Mouse (Mus musculus) limb, embryonic 14.5 days (tissue): ENCODE results near the gene BC025920. TPM values are rescaled to one million over a fixed set of nuclear protein-coding genes. Genes with fewer than 3 reads are reported as not detected.

Source experiments
- ATAC-seq: fragments of 200-750 bp; cut with Nextera tagmentation; 2 replicates; pipeline ENCODE4 v1.8.0; 2017; ENCODE audit warnings: low read depth, moderate number of reproducible peaks, moderate TSS enrichment; ENCODE audit not compliant: low FRiP score
- DNase-seq: peaks from one replicate; pipeline ENCODE4 v3.0.0-alpha.2; 2015; ENCODE audit warnings: low spot score
- H3K27ac ChIP-seq: fragments of 300-500 bp; sonication (generic); replicated peaks from 2 replicates; pipeline ENCODE4 v1.5.1; 2014; ENCODE audit warnings: low read depth, mild to moderate bottlenecking, low read length, moderate library complexity, mixed read lengths
- H3K27me3 ChIP-seq: fragments of 300-500 bp; sonication (generic); 2 replicates; pipeline ENCODE4 v1.6.1; 2014; ENCODE audit warnings: low read length, mixed read lengths; ENCODE audit not compliant: control insufficient read depth, insufficient read depth
- H3K36me3 ChIP-seq: fragments of 300-500 bp; sonication (generic); 2 replicates; pipeline ENCODE4 v1.6.1; 2014; ENCODE audit warnings: mild to moderate bottlenecking, low read length, moderate library complexity, mixed read lengths; ENCODE audit not compliant: control insufficient read depth, insufficient read depth
- H3K4me1 ChIP-seq: fragments of 300-500 bp; sonication (generic); 2 replicates; pipeline ENCODE4 v1.6.1; 2014; ENCODE audit warnings: antibody characterized with exemption, low read length, mixed read lengths; ENCODE audit not compliant: control insufficient read depth, insufficient read depth
- H3K4me2 ChIP-seq: fragments of 300-500 bp; sonication (generic); replicated peaks from 2 replicates; pipeline ENCODE4 v1.6.1; 2014; ENCODE audit warnings: low read depth, mild to moderate bottlenecking, low read length, moderate library complexity; ENCODE audit not compliant: severe bottlenecking
- H3K4me3 ChIP-seq: fragments of 300-500 bp; sonication (generic); replicated peaks from 2 replicates; pipeline ENCODE4 v1.5.1; 2014; ENCODE audit warnings: low read length
- H3K9ac ChIP-seq: fragments of 300-500 bp; sonication (generic); 2 replicates; pipeline ENCODE4 v1.6.1; 2014; ENCODE audit warnings: mild to moderate bottlenecking, low read depth, low read length, moderate library complexity; ENCODE audit not compliant: severe bottlenecking
- H3K9me3 ChIP-seq: fragments of 300-500 bp; sonication (generic); 2 replicates; pipeline ENCODE4 v1.6.1; 2016; ENCODE audit warnings: low read length; ENCODE audit not compliant: control insufficient read depth
- POLR2A ChIP-seq: fragments of 200-500 bp; IDR thresholded peaks from 2 replicates; pipeline ENCODE4 v1.8.0; 2012; ENCODE audit warnings: inconsistent platforms, mild to moderate bottlenecking, moderate library complexity, borderline replicate concordance; ENCODE audit not compliant: insufficient read depth, insufficient read length; ENCODE audit errors: extremely low read depth
- WGBS: fragments of 180-500 bp; shearing (Covaris S2); extraction: QIAGEN DNeasy Blood & Tissue Kit; methylation state at CpG from one replicate; pipeline ENCODE4 v1.1.7; 2014; 5-methylcytosine and 5-hydroxymethylcytosine counted together
- polyA plus RNA-seq, 2 experiments: library from polyadenylated mRNA; depleted of rRNA in 1 of 2; stranded (reverse) in 1 of 2; unstranded in 1 of 2; fragments of >200 nt; fragmentation: Nextera tagmentation in 1 of 2; extraction: Ambion mirVana in 1 of 2; gene quantifications; 2 replicates each; pipeline versions ENCODE4 v1.2.1 to v1.2.3; 2012 to 2014

The BC025920 gene
- polyA plus RNA-seq, 2 experiments: 0.78 to 3.8 TPM

GRCm38 (mm10) chr10:81655178-81655577 lies 49.1 kb downstream of the BC025920 start:
- H3K4me3 ChIP-seq: no peak overlapping the region
- no peaks in the 10 kb centered on the region for H3K4me1 ChIP-seq
- H3K36me3 ChIP-seq: peaks cover 15% of the 10 kb centered on the region; the same call in 1 of the 2 replicates
- no peaks in the 10 kb centered on the region for H3K27me3 ChIP-seq
- DNase-seq (no peak), ATAC-seq (no peak)
- H3K9ac ChIP-seq: no peak overlapping the region
- no peak for TF ChIP-seq POLR2A
- H3K4me2 ChIP-seq: no peak overlapping the region
- peaks cover 41% of the 10 kb centered on the region for H3K9me3 ChIP-seq
- no peak overlapping the region for H3K27ac ChIP-seq
- 95% methylated on average over 10 of the region's 10 CpGs for WGBS

- peaks cover 15% of the 10 kb centered on the region; the same call in 1 of the 2 replicates for H3K36me3 ChIP-seq
- no peak for ATAC-seq
- H3K4me3 ChIP-seq: no peak overlapping the region
- H3K27ac ChIP-seq: no peak overlapping the region
- H3K27me3 ChIP-seq: no peaks in the 10 kb centered on the region
- no peak overlapping the region for H3K4me2 ChIP-seq
- no peak overlapping the region for H3K9ac ChIP-seq
- DNase-seq: no peak
- WGBS: 96% methylated on average over 2 of the region's 2 CpGs
- peaks cover 45% of the 10 kb centered on the region for H3K9me3 ChIP-seq
- no peaks in the 10 kb centered on the region for H3K4me1 ChIP-seq
- TF ChIP-seq POLR2A: no peak
These were observed 50.1 kb downstream of the BC025920 start for GRCm38 (mm10) chr10:81656174-81656573.

Other genes with a start within 250 kb of the BC025920 start
- 12.0 and 18.5 TPM in 2 replicates for gene Mfsd12, start 248.8 kb upstream of the BC025920 start, polyA plus RNA-seq (2012; rRNA removed)
- gene Mfsd12, start 248.8 kb upstream of the BC025920 start, polyA plus RNA-seq (2014; fragmentation: Nextera tagmentation; extraction: Ambion mirVana): 6.8 and 8.0 TPM in 2 replicates
- gene 4930404N11Rik, start 240.5 kb upstream of the BC025920 start, polyA plus RNA-seq (2012; rRNA removed): 0.43 and 0.95 TPM in 2 replicates
- 0.37 and 0.41 TPM in 2 replicates for gene 4930404N11Rik, start 240.5 kb upstream of the BC025920 start, polyA plus RNA-seq (2014; fragmentation: Nextera tagmentation; extraction: Ambion mirVana)
- 109 and 142 TPM in 2 replicates for gene Fzr1, start 227.8 kb upstream of the BC025920 start, polyA plus RNA-seq (2012; rRNA removed)
- 92.8 and 95.5 TPM in 2 replicates for gene Fzr1, start 227.8 kb upstream of the BC025920 start, polyA plus RNA-seq (2014; fragmentation: Nextera tagmentation; extraction: Ambion mirVana)
- 54.3 and 66.7 TPM in 2 replicates for gene Dohh, start 221.8 kb upstream of the BC025920 start, polyA plus RNA-seq (2012; rRNA removed)
- gene Dohh, start 221.8 kb upstream of the BC025920 start, polyA plus RNA-seq (2014; fragmentation: Nextera tagmentation; extraction: Ambion mirVana): 60.0 and 63.7 TPM in 2 replicates
- 4.3 and 5.0 TPM in 2 replicates for gene Gm48551, start 221.8 kb upstream of the BC025920 start, polyA plus RNA-seq (2012; rRNA removed)
- 1.1 and 2.9 TPM in 2 replicates for gene Gm48551, start 221.8 kb upstream of the BC025920 start, polyA plus RNA-seq (2014; fragmentation: Nextera tagmentation; extraction: Ambion mirVana)
- gene Gm48552, start 217.3 kb upstream of the BC025920 start, polyA plus RNA-seq (2012; rRNA removed): 6.8 and 9.5 TPM in 2 replicates
- 0.99 and 1.2 TPM in 2 replicates for gene Gm48552, start 217.3 kb upstream of the BC025920 start, polyA plus RNA-seq (2014; fragmentation: Nextera tagmentation; extraction: Ambion mirVana)
- 7.5 and 7.8 TPM in 2 replicates for gene Smim24, start 213.2 kb upstream of the BC025920 start, polyA plus RNA-seq (2012; rRNA removed)
- gene Smim24, start 213.2 kb upstream of the BC025920 start, polyA plus RNA-seq (2014; fragmentation: Nextera tagmentation; extraction: Ambion mirVana): 4.3 and 4.6 TPM in 2 replicates
- 38.1 and 56.4 TPM in 2 replicates for gene Nfic, start 150.6 kb upstream of the BC025920 start, polyA plus RNA-seq (2012; rRNA removed)
- 97.3 and 98.9 TPM in 2 replicates for gene Nfic, start 150.6 kb upstream of the BC025920 start, polyA plus RNA-seq (2014; fragmentation: Nextera tagmentation; extraction: Ambion mirVana)
- 5.9 and 7.9 TPM in 2 replicates for gene Celf5, start 123.6 kb upstream of the BC025920 start, polyA plus RNA-seq (2012; rRNA removed)
- 0.85 and 1.6 TPM in 2 replicates for gene Celf5, start 123.6 kb upstream of the BC025920 start, polyA plus RNA-seq (2014; fragmentation: Nextera tagmentation; extraction: Ambion mirVana)
- 218 and 324 TPM in 2 replicates for gene Ncln, start 109.9 kb upstream of the BC025920 start, polyA plus RNA-seq (2012; rRNA removed)
- 76.4 and 89.7 TPM in 2 replicates for gene Ncln, start 109.9 kb upstream of the BC025920 start, polyA plus RNA-seq (2014; fragmentation: Nextera tagmentation; extraction: Ambion mirVana)
- gene S1pr4, start 106.1 kb upstream of the BC025920 start, polyA plus RNA-seq (2012; rRNA removed): 0.50 and 0.79 TPM in 2 replicates
- gene S1pr4, start 106.1 kb upstream of the BC025920 start, polyA plus RNA-seq (2014; fragmentation: Nextera tagmentation; extraction: Ambion mirVana): 0.23 and 0.66 TPM in 2 replicates
- 3.7 and 3.8 TPM in 2 replicates for gene Gna15, start 82.0 kb upstream of the BC025920 start, polyA plus RNA-seq (2012; rRNA removed)
- 3.4 and 3.8 TPM in 2 replicates for gene Gna15, start 82.0 kb upstream of the BC025920 start, polyA plus RNA-seq (2014; fragmentation: Nextera tagmentation; extraction: Ambion mirVana)
- gene Gna11, start 61.1 kb upstream of the BC025920 start, polyA plus RNA-seq (2012; rRNA removed): 97.4 and 116 TPM in 2 replicates
- gene Gna11, start 61.1 kb upstream of the BC025920 start, polyA plus RNA-seq (2014; fragmentation: Nextera tagmentation; extraction: Ambion mirVana): 89.1 and 91.7 TPM in 2 replicates
- gene Aes, start 46.8 kb upstream of the BC025920 start, polyA plus RNA-seq (2012; rRNA removed): 472 and 473 TPM in 2 replicates
- gene Aes, start 46.8 kb upstream of the BC025920 start, polyA plus RNA-seq (2014; fragmentation: Nextera tagmentation; extraction: Ambion mirVana): 380 and 393 TPM in 2 replicates
- gene Tle2, start 31.7 kb upstream of the BC025920 start, polyA plus RNA-seq (2012; rRNA removed): 250 and 345 TPM in 2 replicates
- 38.1 and 52.2 TPM in 2 replicates for gene Tle2, start 31.7 kb upstream of the BC025920 start, polyA plus RNA-seq (2014; fragmentation: Nextera tagmentation; extraction: Ambion mirVana)
- gene Tle6, start 5.2 kb upstream of the BC025920 start, polyA plus RNA-seq (2012; rRNA removed): 24.2 and 28.0 TPM in 2 replicates
- gene Tle6, start 5.2 kb upstream of the BC025920 start, polyA plus RNA-seq (2014; fragmentation: Nextera tagmentation; extraction: Ambion mirVana): 9.2 and 16.6 TPM in 2 replicates
- gene Sirt6, start 21.5 kb downstream of the BC025920 start, polyA plus RNA-seq (2012; rRNA removed): 70.7 and 92.4 TPM in 2 replicates
- 39.5 and 40.7 TPM in 2 replicates for gene Sirt6, start 21.5 kb downstream of the BC025920 start, polyA plus RNA-seq (2014; fragmentation: Nextera tagmentation; extraction: Ambion mirVana)
- 79.9 and 100 TPM in 2 replicates for gene Ankrd24, start 22.3 kb downstream of the BC025920 start, polyA plus RNA-seq (2012; rRNA removed)
- gene Ankrd24, start 22.3 kb downstream of the BC025920 start, polyA plus RNA-seq (2014; fragmentation: Nextera tagmentation; extraction: Ambion mirVana): 5.3 and 9.6 TPM in 2 replicates
- 2.1 and 2.8 TPM in 2 replicates for gene Gm10778, start 42.8 kb downstream of the BC025920 start, polyA plus RNA-seq (2012; rRNA removed)
- gene Gm10778, start 42.8 kb downstream of the BC025920 start, polyA plus RNA-seq (2014; fragmentation: Nextera tagmentation; extraction: Ambion mirVana): 3.8 TPM in 2 replicates
- 4.9 and 6.6 TPM in 2 replicates for gene Zfp433, start 98.6 kb downstream of the BC025920 start, polyA plus RNA-seq (2012; rRNA removed)
- 15.0 and 18.0 TPM in 2 replicates for gene Zfp433, start 98.6 kb downstream of the BC025920 start, polyA plus RNA-seq (2014; fragmentation: Nextera tagmentation; extraction: Ambion mirVana)
- gene Gm3055, start 164.9 kb downstream of the BC025920 start, polyA plus RNA-seq (2012; rRNA removed): 3.9 and 6.2 TPM in 2 replicates
- gene Gm3055, start 164.9 kb downstream of the BC025920 start, polyA plus RNA-seq (2014; fragmentation: Nextera tagmentation; extraction: Ambion mirVana): 10.9 and 12.5 TPM in 2 replicates
- gene Gm4767, start 205.9 kb downstream of the BC025920 start, polyA plus RNA-seq (2012; rRNA removed): 0.49 and 0.97 TPM in 2 replicates
- 2.5 and 3.0 TPM in 2 replicates for gene Gm4767, start 205.9 kb downstream of the BC025920 start, polyA plus RNA-seq (2014; fragmentation: Nextera tagmentation; extraction: Ambion mirVana)